Mouse (Mus musculus) ES-E14 (cell line): ENCODE results near the gene Abca6. TPM values are rescaled to one million over a fixed set of nuclear protein-coding genes. Genes with fewer than 3 reads are reported as not detected.

Experiments
- DNase-seq: peaks from one replicate; pipeline ENCODE4 v3.0.0-alpha.2; 2013; ENCODE audit warnings: low read depth, low spot score
- H3K27ac ChIP-seq: 2 replicates; pipeline ENCODE4 v1.5.1; 2012; ENCODE audit warnings: low read depth, mild to moderate bottlenecking, low read length, moderate library complexity, mixed read lengths; ENCODE audit not compliant: poor library complexity, insufficient read depth, severe bottlenecking
- H3K36me3 ChIP-seq: 2 replicates; pipeline ENCODE4 v1.6.1; 2012; ENCODE audit warnings: mild to moderate bottlenecking, low read length, moderate library complexity, mixed read lengths; ENCODE audit not compliant: control insufficient read depth, poor library complexity, insufficient read depth, severe bottlenecking
- H3K4me1 ChIP-seq, 2 experiments: fragments of 150-350 bp in 1 of 2; sonication (generic) in 1 of 2; 2 replicates each; pipeline ENCODE4 v1.6.1; 2012; ENCODE audit warnings: low read length in 2 of 2, mild to moderate bottlenecking in 1 of 2, mixed read lengths in 1 of 2; ENCODE audit not compliant: control insufficient read depth in 2 of 2, insufficient read depth in 2 of 2, poor library complexity in 1 of 2
- H3K4me3 ChIP-seq, 2 experiments: fragments of 150-350 bp in 1 of 2; sonication (generic) in 1 of 2; 2 replicates each; pipeline ENCODE4 v1.5.1; 2012; ENCODE audit warnings: low read length in 2 of 2, low read depth in 1 of 2, mild to moderate bottlenecking in 1 of 2, mixed read lengths in 1 of 2; ENCODE audit not compliant: insufficient read depth in 1 of 2, poor library complexity in 1 of 2, severe bottlenecking in 1 of 2
- H3K9ac ChIP-seq: 2 replicates; pipeline ENCODE4 v1.6.1; 2012; ENCODE audit warnings: low read depth, mild to moderate bottlenecking, low read length, mixed read lengths; ENCODE audit not compliant: poor library complexity, insufficient read depth, severe bottlenecking
- H3K9me3 ChIP-seq: fragments of 150-350 bp; sonication (generic); 2 replicates; pipeline ENCODE4 v1.6.1; 2012; ENCODE audit warnings: low read depth, mild to moderate bottlenecking, low read length; ENCODE audit not compliant: control insufficient read depth, insufficient read depth
- CHD2 ChIP-seq: IDR thresholded peaks from 2 replicates; pipeline ENCODE4 v1.6.1; 2014; ENCODE audit warnings: mild to moderate bottlenecking, low read depth, low read length, inconsistent platforms
- HCFC1 ChIP-seq: IDR thresholded peaks from 2 replicates; pipeline ENCODE4 v1.6.1; 2012; ENCODE audit warnings: low read length, inconsistent platforms, borderline replicate concordance; ENCODE audit not compliant: insufficient read depth
- MAFK ChIP-seq: IDR thresholded peaks from 2 replicates; pipeline ENCODE4 v1.6.1; 2014; ENCODE audit warnings: mild to moderate bottlenecking, low read depth, low read length, inconsistent platforms; ENCODE audit not compliant: insufficient read depth
- ZC3H11A ChIP-seq: IDR thresholded peaks from 2 replicates; pipeline ENCODE4 v1.6.1; 2012; ENCODE audit warnings: low read depth, mild to moderate bottlenecking, inconsistent platforms, low read length, borderline replicate concordance
- ZNF384 ChIP-seq: IDR thresholded peaks from 2 replicates; pipeline ENCODE4 v1.6.1; 2012; ENCODE audit warnings: low read depth, low read length, inconsistent platforms
- in situ Hi-C, 2 experiments: fragments of 600-800 bp; cut with MboI; formaldehyde crosslinking; loops; one replicate each; pipeline ENCODE4 v1.15.1; 2025; ENCODE audit warnings: low sequenced_read_pairs in 2 of 2, inconsistent platforms in 1 of 2; ENCODE audit not compliant: unreplicated experiment in 2 of 2
- total RNA-seq: library from RNA; depleted of rRNA; stranded (reverse); fragments of 300-350 nt; gene quantifications from 2 replicates; pipeline ENCODE4 v1.2.3, GENCODE M21; 2012

The Abca6 gene
- total RNA-seq, 1 experiment = 0.18 TPM

DNA sequence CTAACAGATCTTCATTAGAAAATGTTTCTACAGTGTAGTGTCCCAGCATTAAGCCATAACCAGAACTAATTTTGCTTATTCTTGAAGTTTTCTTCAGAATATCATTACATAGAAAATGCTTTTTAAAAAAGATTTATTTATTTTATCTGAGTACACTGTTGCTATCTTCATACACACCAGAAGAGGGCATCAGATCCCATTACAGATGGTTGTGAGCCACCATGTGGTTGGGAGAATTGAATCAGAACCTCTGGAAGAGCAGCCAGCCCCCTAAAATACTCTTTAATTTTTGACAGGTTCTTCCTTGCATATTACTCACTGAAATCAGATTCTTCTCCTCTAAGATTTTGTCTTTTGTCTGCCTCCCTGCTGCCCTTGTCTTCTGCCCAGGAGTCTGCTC lies 18.6 kb downstream of the Abca6 start:
- in situ Hi-C loops = no loop called here
- no peaks in the 10 kb centered on the region for H3K4me1 ChIP-seq
- no peak overlapping the region for H3K4me3 ChIP-seq
- no peak overlapping the region for H3K27ac ChIP-seq
- no peak overlapping the region for H3K9ac ChIP-seq
- TF ChIP-seq ZNF384 = no peak
- no peak for TF ChIP-seq MAFK
- TF ChIP-seq CHD2 = no peak
- TF ChIP-seq ZC3H11A = no peak
- TF ChIP-seq HCFC1 = no peak
- H3K9me3 ChIP-seq = no peaks in the 10 kb centered on the region
- H3K36me3 ChIP-seq = no peaks in the 10 kb centered on the region
- no peak for DNase-seq

DNA sequence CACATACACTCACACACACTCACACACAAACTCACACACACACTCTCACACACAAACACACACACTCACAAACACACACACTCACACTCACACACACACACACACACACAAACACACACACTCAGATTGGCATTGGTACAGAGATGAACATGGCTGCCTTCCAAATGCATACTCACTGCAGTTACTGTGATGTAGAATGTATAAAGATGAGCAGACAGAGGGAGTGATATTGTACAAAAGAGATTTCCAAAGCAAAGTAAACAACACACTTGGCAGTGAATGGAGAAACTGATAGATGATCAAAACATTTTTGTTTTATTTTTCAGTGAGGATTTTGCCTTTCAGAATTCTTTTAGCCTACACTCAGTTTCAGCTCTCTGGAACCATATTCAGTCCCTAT lies 34.5 kb downstream of the Abca6 start:
- Histone ChIP-seq H3K9me3 (no peaks in the 10 kb centered on the region), H3K27ac (no peak overlapping the region), H3K4me1 (no peaks in the 10 kb centered on the region), H3K9ac (no peak overlapping the region), H3K36me3 (no peaks in the 10 kb centered on the region), H3K4me3 (no peak overlapping the region)
- in situ Hi-C loops = no loop called here
- DNase-seq = no peak
- TF ChIP-seq HCFC1 (no peak), MAFK (no peak), ZNF384 (no peak), CHD2 (no peak), ZC3H11A (no peak)

DNA sequence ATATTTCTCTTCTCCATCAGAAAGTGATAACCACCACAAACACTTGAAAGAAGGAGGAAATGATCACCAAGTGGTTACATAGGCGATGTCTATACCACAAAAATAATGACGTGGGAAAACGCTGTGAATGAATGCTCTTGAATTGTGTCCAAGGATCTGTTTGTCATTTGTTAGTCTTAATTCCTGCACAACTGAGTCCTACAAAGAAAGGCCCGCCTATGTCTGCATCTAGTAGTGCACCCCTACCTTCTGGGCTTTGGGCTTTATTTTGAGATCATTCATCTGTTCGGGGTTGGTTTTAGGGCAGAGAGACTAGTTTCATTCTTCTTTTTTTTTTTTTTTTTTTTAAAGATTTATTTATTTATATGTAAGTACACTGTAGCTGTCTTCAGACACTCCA lies 47.6 kb downstream of the Abca6 start:
- DNase-seq = no peak
- Histone ChIP-seq H3K4me1 (no peaks in the 10 kb centered on the region), H3K27ac (no peak overlapping the region), H3K36me3 (no peaks in the 10 kb centered on the region), H3K9me3 (no peaks in the 10 kb centered on the region), H3K9ac (no peak overlapping the region), H3K4me3 (no peak overlapping the region)
- TF ChIP-seq ZC3H11A (no peak), MAFK (no peak), ZNF384 (no peak), CHD2 (no peak), HCFC1 (no peak)
- in situ Hi-C loops = no loop called here

DNA sequence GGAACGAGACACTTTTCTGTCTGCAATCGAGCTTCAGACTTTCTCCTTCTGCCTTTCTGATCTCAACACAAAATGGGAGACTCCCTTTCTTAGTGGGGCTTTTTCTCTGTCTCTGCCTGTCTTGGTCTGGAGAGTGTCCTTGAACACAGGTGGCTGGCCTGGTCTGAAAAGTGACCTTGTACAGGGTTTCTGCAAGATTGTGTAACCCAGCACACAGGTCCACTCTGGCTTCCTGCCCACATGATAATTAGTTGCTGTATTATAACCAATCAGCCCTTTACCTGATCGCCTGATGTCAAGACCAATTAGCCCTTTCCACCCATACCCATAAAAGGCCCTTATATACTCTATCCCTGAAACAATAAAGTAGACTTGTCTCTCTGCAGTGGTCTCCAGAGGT lies 52.7 kb downstream of the Abca6 start:
- Histone ChIP-seq H3K9me3 (no peaks in the 10 kb centered on the region), H3K4me3 (no peak overlapping the region), H3K9ac (no peak overlapping the region), H3K36me3 (no peaks in the 10 kb centered on the region), H3K4me1 (no peaks in the 10 kb centered on the region), H3K27ac (no peak overlapping the region)
- in situ Hi-C loops = no loop called here
- TF ChIP-seq MAFK (no peak), HCFC1 (no peak), ZNF384 (no peak), CHD2 (no peak), ZC3H11A (no peak)
- no peak for DNase-seq

DNA sequence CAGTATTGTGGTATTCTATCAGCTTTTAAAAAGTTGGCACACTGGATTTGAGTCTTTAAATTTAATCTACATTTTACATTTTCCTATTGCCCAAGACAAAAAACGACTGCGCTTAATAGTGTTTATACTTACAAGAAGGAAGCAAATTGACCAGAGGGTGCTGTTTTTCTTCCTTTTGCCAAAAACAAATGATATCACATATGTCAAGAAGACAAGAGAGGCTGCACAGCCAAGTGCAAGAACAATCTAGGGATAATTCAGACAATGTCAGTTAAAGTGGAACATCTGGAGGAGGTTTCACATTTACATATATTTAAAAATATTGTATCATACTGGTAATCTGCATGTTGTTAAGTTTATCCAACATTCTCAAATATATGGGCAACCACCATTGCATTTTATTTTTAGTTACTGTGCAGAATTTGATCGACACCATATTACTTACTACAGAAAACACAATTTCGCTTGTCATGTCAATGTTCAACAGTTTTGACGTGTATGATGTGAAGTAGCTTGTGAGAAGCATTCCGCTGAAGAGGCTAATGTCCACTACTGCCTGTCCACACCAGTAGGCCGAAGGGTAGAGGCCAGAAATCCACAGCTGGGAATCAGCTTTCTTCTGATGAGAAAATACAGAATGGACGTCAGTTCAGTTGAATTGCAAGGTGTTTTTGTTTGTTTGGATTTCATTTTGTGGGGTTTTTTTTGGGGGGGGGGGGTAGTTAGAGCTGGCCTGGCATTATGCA lies 54.8 kb downstream of the Abca6 start:
- in situ Hi-C loops = no loop called here
- H3K9me3 ChIP-seq = no peaks in the 10 kb centered on the region
- no peaks in the 10 kb centered on the region for H3K36me3 ChIP-seq
- no peak for DNase-seq
- no peaks in the 10 kb centered on the region for H3K4me1 ChIP-seq
- no peak for TF ChIP-seq CHD2
- TF ChIP-seq MAFK = no peak
- no peak for TF ChIP-seq ZNF384
- TF ChIP-seq ZC3H11A = no peak
- no peak for TF ChIP-seq HCFC1
- H3K4me3 ChIP-seq = no peak overlapping the region
- H3K9ac ChIP-seq = no peak overlapping the region
- no peak overlapping the region for H3K27ac ChIP-seq
